Mouse (Mus musculus) liver, embryonic 11.5 days (tissue): Measurements from ENCODE around the gene Ccdc152. TPM values are rescaled to one million over a fixed set of nuclear protein-coding genes. Genes with fewer than 3 reads are reported as not detected.
A peak's percentile ranks its signal among the peaks of the same experiment; 100 is the strongest.

Source experiments
- ATAC-seq: fragments of 200-750 bp; cut with Nextera tagmentation; replicated peaks from 2 replicates; pipeline ENCODE4 v1.8.0; 2017; ENCODE audit warnings: moderate number of reproducible peaks, mild to moderate bottlenecking, moderate TSS enrichment, moderate library complexity; ENCODE audit not compliant: low FRiP score
- DNase-seq: peaks from one replicate; pipeline ENCODE4 v3.0.0-alpha.2; 2017; ENCODE audit warnings: low spot score
- H3K27ac ChIP-seq: fragments of 300-500 bp; sonication (generic); 2 replicates; pipeline ENCODE4 v1.5.1; 2014; ENCODE audit warnings: mild to moderate bottlenecking, low read depth, low read length, control low read depth
- H3K27me3 ChIP-seq: fragments of 300-500 bp; sonication (generic); replicated peaks from 2 replicates; pipeline ENCODE4 v1.6.1; 2014; ENCODE audit warnings: low read length, mixed read lengths; ENCODE audit not compliant: control insufficient read depth, insufficient read depth
- H3K36me3 ChIP-seq: fragments of 300-500 bp; sonication (generic); 2 replicates; pipeline ENCODE4 v1.6.1; 2014; ENCODE audit warnings: mild to moderate bottlenecking, low read length, moderate library complexity, mixed read lengths; ENCODE audit not compliant: control insufficient read depth, insufficient read depth
- H3K4me1 ChIP-seq: fragments of 300-500 bp; sonication (generic); replicated peaks from 2 replicates; pipeline ENCODE4 v1.6.1; 2014; ENCODE audit warnings: low read length, mixed read lengths; ENCODE audit not compliant: control insufficient read depth, insufficient read depth
- H3K4me2 ChIP-seq: fragments of 300-500 bp; sonication (generic); 2 replicates; pipeline ENCODE4 v1.6.1; 2014; ENCODE audit warnings: mild to moderate bottlenecking, control low read depth, moderate library complexity
- H3K4me3 ChIP-seq: fragments of 300-500 bp; sonication (generic); 2 replicates; pipeline ENCODE4 v1.5.1; 2014; ENCODE audit warnings: low read depth, low read length, control low read depth
- H3K9ac ChIP-seq: fragments of 300-500 bp; sonication (generic); 2 replicates; pipeline ENCODE4 v1.6.1; 2014; ENCODE audit warnings: low read depth, low read length, control low read depth
- H3K9me3 ChIP-seq: fragments of 300-500 bp; sonication (generic); 2 replicates; pipeline ENCODE4 v1.6.1; 2016; ENCODE audit warnings: low read length, inconsistent platforms, mixed read lengths; ENCODE audit not compliant: control insufficient read depth
- WGBS: fragments of 180-500 bp; shearing (Covaris S2); extraction: QIAGEN DNeasy Blood & Tissue Kit; methylation state at CpG from one replicate; pipeline ENCODE4 v1.1.7; 2014; 5-methylcytosine and 5-hydroxymethylcytosine counted together
- polyA plus RNA-seq: library from polyadenylated mRNA; unstranded; fragments of >200 nt; fragmentation: Nextera tagmentation; extraction: Ambion mirVana; gene quantifications from 2 replicates; pipeline ENCODE4 v1.2.1, GENCODE M21; 2014

Gene Ccdc152
- polyA plus RNA-seq, 1 experiment from 2014 or later, result 0.32 TPM

- H3K4me3 ChIP-seq, result no peak overlapping the region
- no peak overlapping the region for H3K27ac ChIP-seq
- no peaks in the 10 kb centered on the region for H3K36me3 ChIP-seq
- no peak overlapping the region for H3K9ac ChIP-seq
- H3K9me3 ChIP-seq, result no peaks in the 10 kb centered on the region
- H3K4me1 ChIP-seq, result no peaks in the 10 kb centered on the region
- H3K4me2 ChIP-seq, result no peak overlapping the region
- DNase-seq (no peak), ATAC-seq (no peak)
- WGBS, result 29% methylated on average over 1 of the region's 1 CpGs
- H3K27me3 ChIP-seq, result no peaks in the 10 kb centered on the region
Measured at GRCm38 (mm10) chr15:3293477-3293876, 9.8 kb downstream of the Ccdc152 start.

- WGBS, result 73% methylated on average over 3 of the region's 3 CpGs
- Histone ChIP-seq H3K27me3 (no peaks in the 10 kb centered on the region), H3K4me2 (no peak overlapping the region), H3K27ac (no peak overlapping the region), H3K4me1 (no peaks in the 10 kb centered on the region), H3K9ac (no peak overlapping the region), H3K4me3 (no peak overlapping the region), H3K9me3 (no peaks in the 10 kb centered on the region), H3K36me3 (no peaks in the 10 kb centered on the region)
- DNase-seq, result no peak
- no peak for ATAC-seq
Measured at GRCm38 (mm10) chr15:3290435-3290834, 12.9 kb downstream of the Ccdc152 start.

GRCm38 (mm10) chr15:3286032-3286431 is 17.3 kb downstream of the Ccdc152 start:
- Histone ChIP-seq H3K36me3 (no peaks in the 10 kb centered on the region), H3K9ac (no peak overlapping the region), H3K27ac (no peak overlapping the region), H3K4me3 (no peak overlapping the region), H3K9me3 (no peaks in the 10 kb centered on the region), H3K27me3 (no peaks in the 10 kb centered on the region), H3K4me2 (no peak overlapping the region), H3K4me1 (no peaks in the 10 kb centered on the region)
- no peak for ATAC-seq
- DNase-seq, result no peak

GRCm38 (mm10) chr15:3281737-3282136 is 21.6 kb downstream of the Ccdc152 start:
- no peaks in the 10 kb centered on the region for H3K27me3 ChIP-seq
- H3K9me3 ChIP-seq, result no peaks in the 10 kb centered on the region
- no peak for DNase-seq
- no peak for ATAC-seq
- H3K4me1 ChIP-seq, result no peaks in the 10 kb centered on the region
- no peak overlapping the region for H3K4me2 ChIP-seq
- 0 out of 2 replicates have a peak, but pooled peaks cover 2% of the 10 kb centered on the region for H3K36me3 ChIP-seq
- H3K9ac ChIP-seq, result no peak overlapping the region
- H3K27ac ChIP-seq, result no peak overlapping the region
- whole genome bisulfite sequencing, result 87% methylated on average over 1 of the region's 1 CpGs
- H3K4me3 ChIP-seq, result no peak overlapping the region

- no peak overlapping the region for H3K4me2 ChIP-seq
- 0 out of 2 replicates have a peak, but pooled peaks cover 2% of the 10 kb centered on the region for H3K36me3 ChIP-seq
- DNase-seq, result no peak
- no peak for ATAC-seq
- no peaks in the 10 kb centered on the region for H3K9me3 ChIP-seq
- no peak overlapping the region for H3K9ac ChIP-seq
- no peaks in the 10 kb centered on the region for H3K4me1 ChIP-seq
- H3K27me3 ChIP-seq, result no peaks in the 10 kb centered on the region
- no peak overlapping the region for H3K27ac ChIP-seq
- H3K4me3 ChIP-seq, result no peak overlapping the region
Measured at GRCm38 (mm10) chr15:3281216-3281615, 22.1 kb downstream of the Ccdc152 start.

GRCm38 (mm10) chr15:3279242-3279641 is 24.1 kb downstream of the Ccdc152 start:
- Histone ChIP-seq H3K9me3 (no peaks in the 10 kb centered on the region), H3K27ac (no peak overlapping the region), H3K27me3 (no peaks in the 10 kb centered on the region), H3K4me1 (no peaks in the 10 kb centered on the region), H3K9ac (no peak overlapping the region), H3K36me3 (peaks cover 2% of the 10 kb centered on the region; the same call in 1 of the 2 replicates), H3K4me3 (no peak overlapping the region), H3K4me2 (no peak overlapping the region)
- ATAC-seq, result no peak
- WGBS, result 82% methylated on average over 7 of the region's 7 CpGs
- no peak for DNase-seq

- Histone ChIP-seq H3K36me3 (peaks cover 2% of the 10 kb centered on the region; the same call in 1 of the 2 replicates), H3K27ac (no peak overlapping the region), H3K9ac (no peak overlapping the region), H3K4me2 (no peak overlapping the region), H3K27me3 (no peaks in the 10 kb centered on the region), H3K4me3 (no peak overlapping the region), H3K9me3 (no peaks in the 10 kb centered on the region), H3K4me1 (no peaks in the 10 kb centered on the region)
- DNase-seq (no peak), ATAC-seq (no peak)
- WGBS, result 82% methylated on average over 2 of the region's 2 CpGs
Measured at GRCm38 (mm10) chr15:3277391-3277790, 25.9 kb downstream of the Ccdc152 start.

GRCm38 (mm10) chr15:3273191-3273590 is 30.1 kb downstream of the Ccdc152 start:
- Histone ChIP-seq H3K4me2 (peak overlapping the region; percentile 56), H3K27me3 (no peaks in the 10 kb centered on the region), H3K9ac (no peak overlapping the region), H3K4me1 (peaks cover 8% of the 10 kb centered on the region), H3K27ac (no peak overlapping the region), H3K36me3 (no peaks in the 10 kb centered on the region; the same call in 1 of the 2 replicates), H3K9me3 (no peaks in the 10 kb centered on the region), H3K4me3 (peak overlapping the region; percentile 34; the same call in 1 of the 2 replicates)
- 68% methylated on average over 1 of the region's 1 CpGs for WGBS
- DNase-seq (no peak), ATAC-seq (no peak)

- peak; percentile 39; the same call in 1 of the 2 replicates for ATAC-seq
- H3K9me3 ChIP-seq, result no peaks in the 10 kb centered on the region
- H3K4me3 ChIP-seq, result peak overlapping the region; percentile 34
- peaks cover 8% of the 10 kb centered on the region for H3K4me1 ChIP-seq
- no peaks in the 10 kb centered on the region; the same call in 1 of the 2 replicates for H3K36me3 ChIP-seq
- DNase-seq, result no peak
- peak overlapping the region; percentile 56 for H3K4me2 ChIP-seq
- 29% methylated on average over 6 of the region's 6 CpGs for WGBS
- H3K9ac ChIP-seq, result 0 out of 2 replicates have a peak overlapping the region, but pooled peaks have one; percentile 1
- H3K27ac ChIP-seq, result no peak overlapping the region
- no peaks in the 10 kb centered on the region for H3K27me3 ChIP-seq
Measured at GRCm38 (mm10) chr15:3271216-3271615, 32.1 kb downstream of the Ccdc152 start.
